Mouse (Mus musculus) adrenal gland, adult 2 months (tissue): ENCODE measurements around the gene Ppil2. TPM values are rescaled to one million over a fixed set of nuclear protein-coding genes. Genes with fewer than 3 reads are reported as not detected.

ENCODE experiments used
- microRNA-seq, 2 experiments: library from miRNA; unstranded; fragments of <30 nt; microRNA quantifications; one replicate each; pipeline ENCODE4 v1.2.0; 2021
- polyA plus RNA-seq: library from polyadenylated mRNA; depleted of rRNA; stranded (reverse); fragments of >200 nt; gene quantifications from 2 replicates; pipeline ENCODE4 v1.2.3, GENCODE M21; 2012; rRNA removed
- total RNA-seq, 2 experiments: library from RNA; stranded (reverse); gene quantifications; 2 replicates each; pipeline ENCODE4 v1.2.3; 2021

Gene Ppil2
- total and polyA plus RNA-seq, 3 experiments, result 80.3 to 98.6 (median 87.1) TPM

Small RNA genes lying within 50 kb of the gene (microRNA-seq; reads per million reads assigned to microRNA genes)
- gene Mir130b, result 113 to 148 reads per million in 2 experiments
- gene Mir301b, result 1.3 to 3.3 reads per million in 2 experiments

Other genes starting within 250 kb of the Ppil2 start
- not detected for gene Igll1, start 247.3 kb downstream of the Ppil2 start, total RNA-seq
- gene Igll1, start 247.3 kb downstream of the Ppil2 start, polyA plus RNA-seq, result not detected in 2 replicates
- gene Top3b, start 240.5 kb downstream of the Ppil2 start, total RNA-seq, result 10 to 100 TPM; 47.4 to 51.5 TPM
- gene Top3b, start 240.5 kb downstream of the Ppil2 start, polyA plus RNA-seq, result 43.8 and 53.1 TPM in 2 replicates
- gene Vpreb1, start 240.4 kb downstream of the Ppil2 start, total RNA-seq, result under 1 TPM; 0.97 to 0.98 TPM
- gene Vpreb1, start 240.4 kb downstream of the Ppil2 start, polyA plus RNA-seq, result 4.7 and 4.8 TPM in 2 replicates
- 10 to 100 TPM; 39.2 to 48.9 TPM for gene Ppm1f, start 214.8 kb downstream of the Ppil2 start, total RNA-seq
- gene Ppm1f, start 214.8 kb downstream of the Ppil2 start, polyA plus RNA-seq, result 15.4 and 18.9 TPM in 2 replicates
- gene Mapk1, start 127.9 kb downstream of the Ppil2 start, total RNA-seq, result 100 to 1,000 TPM; 178 to 206 TPM
- 45.2 and 62.7 TPM in 2 replicates for gene Mapk1, start 127.9 kb downstream of the Ppil2 start, polyA plus RNA-seq
- 1 to 10 TPM; 6.6 TPM for gene Ypel1, start 41.6 kb downstream of the Ppil2 start, total RNA-seq
- 8.3 and 10.0 TPM in 2 replicates for gene Ypel1, start 41.6 kb downstream of the Ppil2 start, polyA plus RNA-seq
- 1 to 10 TPM; 1.2 to 1.9 TPM for gene 2610318N02Rik, start 13.9 kb upstream of the Ppil2 start, total RNA-seq
- 0.30 and 0.75 TPM in 2 replicates for gene 2610318N02Rik, start 13.9 kb upstream of the Ppil2 start, polyA plus RNA-seq
- gene Sdf2l1, start 21.1 kb upstream of the Ppil2 start, total RNA-seq, result 10 to 100 TPM; 33.2 to 42.4 TPM
- gene Sdf2l1, start 21.1 kb upstream of the Ppil2 start, polyA plus RNA-seq, result 45.0 and 64.6 TPM in 2 replicates
- gene Ydjc, start 33.4 kb upstream of the Ppil2 start, total RNA-seq, result 1 to 10 TPM; 4.9 to 6.5 TPM
- 28.2 and 39.2 TPM in 2 replicates for gene Ydjc, start 33.4 kb upstream of the Ppil2 start, polyA plus RNA-seq
- gene Ccdc116, start 36.0 kb upstream of the Ppil2 start, total RNA-seq, result under 1 TPM; 0.24 to 0.29 TPM
- gene Ccdc116, start 36.0 kb upstream of the Ppil2 start, polyA plus RNA-seq, result 0.44 and 0.60 TPM in 2 replicates
- 100 to 1,000 TPM; 198 to 273 TPM for gene Ube2l3, start 91.4 kb upstream of the Ppil2 start, total RNA-seq
- 91.0 and 109 TPM in 2 replicates for gene Ube2l3, start 91.4 kb upstream of the Ppil2 start, polyA plus RNA-seq
- under 1 TPM in 1 of 2 experiments, not detected in 1; 0.07 TPM for gene Rimbp3, start 97.3 kb upstream of the Ppil2 start, total RNA-seq
- gene Rimbp3, start 97.3 kb upstream of the Ppil2 start, polyA plus RNA-seq, result not detected in 2 replicates
- gene Hic2, start 122.3 kb upstream of the Ppil2 start, total RNA-seq, result 1 to 10 TPM; 2.4 to 2.7 TPM
- gene Hic2, start 122.3 kb upstream of the Ppil2 start, polyA plus RNA-seq, result 2.1 and 2.6 TPM in 2 replicates
- gene Tmem191c, start 164.8 kb upstream of the Ppil2 start, total RNA-seq, result 1 to 10 TPM; 6.8 to 7.9 TPM
- gene Tmem191c, start 164.8 kb upstream of the Ppil2 start, polyA plus RNA-seq, result 15.8 and 19.9 TPM in 2 replicates
- 1 to 10 TPM in 1 of 2 experiments, under 1 TPM in 1; 0.41 to 1.2 TPM for gene Serpind1, start 220.1 kb upstream of the Ppil2 start, total RNA-seq
- 0.24 TPM in 1 of 2 replicates, not detected in the other for gene Serpind1, start 220.1 kb upstream of the Ppil2 start, polyA plus RNA-seq